Mouse (Mus musculus): Measurements from ENCODE around the gene Pemt.

DNA sequence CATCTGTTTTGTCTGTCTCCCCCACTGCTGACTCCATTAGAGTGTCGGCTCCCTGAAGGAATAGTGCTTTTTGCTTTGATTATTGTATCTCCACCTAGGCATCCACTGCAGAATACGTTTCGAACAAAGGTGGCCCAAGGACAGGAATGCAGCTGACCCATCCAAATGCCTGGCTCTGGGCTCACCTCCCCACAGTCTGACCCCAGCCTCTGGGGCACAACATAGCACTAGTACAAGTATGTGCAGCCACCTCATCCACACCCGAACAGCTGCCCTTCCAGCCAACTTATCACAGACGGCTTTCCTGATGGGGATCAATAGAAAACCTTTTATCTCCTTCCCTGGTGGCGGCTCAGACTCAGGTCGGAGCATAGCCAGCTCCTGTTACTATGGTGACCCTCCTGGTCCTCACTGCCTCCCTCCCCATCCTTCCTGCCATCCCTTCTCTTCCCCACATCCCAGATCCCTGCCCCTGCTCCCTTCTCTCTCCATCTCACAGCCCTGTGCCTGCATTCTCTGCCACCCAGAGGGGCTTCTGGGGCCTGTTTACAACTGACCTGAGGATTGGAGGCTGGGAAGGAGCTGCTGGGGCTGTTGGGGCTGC lies 47.8 kb upstream of the Pemt start:
- no peak for TF ChIP-seq POLR2A (IDR thresholded peaks at IDR 0.05; ENCODE audit: control insufficient read depth, low read depth, low read length)
- no peak for TF ChIP-seq CTCF (IDR thresholded peaks at IDR 0.05; ENCODE audit: control insufficient read depth, insufficient read depth, insufficient replicate concordance, low read depth, low read length)

Measured in testis, adult 2 months (tissue).